Mouse (Mus musculus) hindbrain, postnatal 0 days (tissue): ENCODE data around the gene Map3k9. TPM values are rescaled to one million over a fixed set of nuclear protein-coding genes. Genes with fewer than 3 reads are reported as not detected.
A peak's percentile ranks its signal among the peaks of the same experiment; 100 is the strongest.

Experiments used
- ATAC-seq: fragments of 200-750 bp; cut with Nextera tagmentation; 2 replicates; pipeline ENCODE4 v1.8.0; 2017; ENCODE audit warnings: mild to moderate bottlenecking, moderate TSS enrichment, moderate library complexity
- DNase-seq: peaks from one replicate; pipeline ENCODE4 v3.0.0-alpha.2; 2015; ENCODE audit warnings: low spot score
- H3K27ac ChIP-seq: fragments of 300-500 bp; sonication (generic); 2 replicates; pipeline ENCODE4 v1.5.1; 2014; ENCODE audit warnings: mild to moderate bottlenecking
- H3K27me3 ChIP-seq: fragments of 300-500 bp; sonication (generic); 2 replicates; pipeline ENCODE4 v1.6.1; 2014; ENCODE audit warnings: low read length, mixed read lengths; ENCODE audit not compliant: insufficient read depth
- H3K36me3 ChIP-seq: fragments of 300-500 bp; sonication (generic); 2 replicates; pipeline ENCODE4 v1.6.1; 2014; ENCODE audit warnings: low read length, mixed read lengths; ENCODE audit not compliant: insufficient read depth
- H3K4me1 ChIP-seq: fragments of 300-500 bp; sonication (generic); 2 replicates; pipeline ENCODE4 v1.6.1; 2014; ENCODE audit warnings: antibody characterized with exemption, low read length, mixed read lengths; ENCODE audit not compliant: insufficient read depth
- H3K4me2 ChIP-seq: fragments of 300-500 bp; sonication (generic); 2 replicates; pipeline ENCODE4 v1.6.1; 2014; ENCODE audit warnings: low read depth, mild to moderate bottlenecking, low read length, moderate library complexity, mixed read lengths
- H3K4me3 ChIP-seq: fragments of 300-500 bp; sonication (generic); 2 replicates; pipeline ENCODE4 v1.5.1; 2014; ENCODE audit warnings: low read length
- H3K9ac ChIP-seq: fragments of 300-500 bp; sonication (generic); replicated peaks from 2 replicates; pipeline ENCODE4 v1.6.1; 2014; ENCODE audit warnings: mild to moderate bottlenecking, low read length, moderate library complexity, mixed read lengths
- H3K9me3 ChIP-seq: fragments of 300-500 bp; sonication (generic); 2 replicates; pipeline ENCODE4 v1.6.1; 2016; ENCODE audit warnings: low read length, mixed read lengths
- CTCF ChIP-seq: IDR thresholded peaks from 2 replicates; pipeline ENCODE4 v1.5.1; 2016; ENCODE audit warnings: antibody characterized with exemption, control low read depth, low read depth
- WGBS: fragments of 180-500 bp; shearing (Covaris S2); extraction: QIAGEN DNeasy Blood & Tissue Kit; methylation state at CpG from one replicate; pipeline ENCODE4 v1.1.7; 2014; 5-methylcytosine and 5-hydroxymethylcytosine counted together
- polyA plus RNA-seq: library from polyadenylated mRNA; unstranded; fragments of >200 nt; fragmentation: Nextera tagmentation; extraction: Ambion mirVana; gene quantifications from 2 replicates; pipeline ENCODE4 v1.2.1, GENCODE M21; 2015
- total RNA-seq: library from RNA; depleted of rRNA; stranded (reverse); fragments of >200 nt; gene quantifications from 2 replicates; pipeline ENCODE4 v1.2.3, GENCODE M21; 2014

Gene Map3k9
- total and polyA plus RNA-seq, 2 experiments from 2014 or later = 8.4 to 60.1 TPM

DNA sequence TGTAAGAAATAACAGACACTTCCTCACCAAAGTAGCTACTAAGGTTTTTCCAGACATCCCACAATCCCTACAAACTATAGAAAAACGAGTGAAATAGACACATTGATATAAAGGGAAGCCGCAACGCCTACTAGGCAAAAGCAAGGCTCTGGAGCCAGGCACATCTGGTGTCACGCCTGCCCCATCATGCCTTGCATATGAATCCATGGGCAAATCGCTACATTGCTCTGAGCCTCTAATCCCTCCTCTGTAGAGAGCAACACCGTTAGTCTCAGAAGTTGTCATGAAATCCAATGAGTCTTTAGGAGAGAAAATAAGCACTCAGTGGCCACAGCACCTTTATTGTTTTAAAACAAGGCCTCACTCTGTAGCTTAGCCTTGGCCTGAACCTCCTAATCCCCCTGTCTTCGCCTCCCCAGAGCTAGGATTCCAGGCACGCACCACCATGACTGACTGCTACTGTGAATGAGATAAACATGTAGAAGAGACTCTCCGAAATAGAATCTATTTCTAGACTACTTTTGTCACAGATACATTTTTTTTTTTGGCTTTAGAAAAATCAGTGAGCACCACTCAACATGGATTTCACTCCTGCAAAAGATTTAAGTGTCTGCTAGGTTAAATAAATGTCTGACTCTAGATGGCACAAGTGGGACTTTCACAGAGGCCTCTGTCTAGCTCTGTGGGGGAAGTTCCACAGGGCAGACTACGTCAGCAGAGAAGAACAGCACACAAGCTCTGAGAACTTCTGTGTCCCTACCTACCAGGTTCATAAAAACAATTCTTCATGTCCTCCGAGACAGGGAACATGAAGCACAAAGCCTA lies 45.5 kb downstream of the Map3k9 start:
- Histone ChIP-seq H3K4me2 (no peak overlapping the region), H3K36me3 (peaks cover 10% of the 10 kb centered on the region), H3K9ac (no peak overlapping the region), H3K27me3 (no peaks in the 10 kb centered on the region), H3K27ac (no peak overlapping the region), H3K9me3 (no peaks in the 10 kb centered on the region), H3K4me3 (no peak overlapping the region), H3K4me1 (no peaks in the 10 kb centered on the region)
- TF ChIP-seq CTCF = no peak
- WGBS = 82% methylated on average over 11 of the region's 11 CpGs
- DNase-seq = no peak
- no peak for ATAC-seq

DNA sequence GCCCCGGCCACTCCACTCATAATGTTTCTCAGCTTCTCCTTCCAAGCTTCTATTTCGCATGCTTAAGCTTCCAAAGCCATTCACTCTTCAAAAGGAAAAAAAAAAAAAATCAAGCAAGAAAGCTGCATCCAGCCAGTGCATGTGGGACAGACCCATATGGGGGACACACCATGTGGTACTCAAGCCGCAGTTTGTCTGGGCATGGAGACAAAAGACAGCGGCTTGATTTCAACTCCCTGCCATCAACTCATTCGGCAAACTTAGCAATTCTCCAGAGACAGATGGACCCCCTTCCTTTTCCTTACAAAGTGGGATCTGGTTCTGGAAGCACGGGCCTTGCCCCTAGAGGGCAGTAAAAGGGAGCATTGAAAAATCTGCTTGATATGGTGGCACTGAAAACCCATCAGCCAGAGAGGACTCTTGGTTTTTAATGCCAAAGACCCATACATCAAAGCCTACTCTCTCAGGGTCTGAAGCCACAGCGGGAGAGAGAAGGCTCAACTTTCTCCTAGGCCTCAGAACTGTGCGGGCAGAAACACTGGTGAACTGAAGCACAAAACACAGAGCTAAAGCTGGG lies 54.6 kb downstream of the Map3k9 start:
- Histone ChIP-seq H3K4me1 (no peaks in the 10 kb centered on the region), H3K36me3 (peaks cover 20% of the 10 kb centered on the region), H3K27ac (no peak overlapping the region), H3K4me2 (no peak overlapping the region), H3K4me3 (no peak overlapping the region), H3K9me3 (no peaks in the 10 kb centered on the region), H3K27me3 (no peaks in the 10 kb centered on the region), H3K9ac (no peak overlapping the region)
- DNase-seq = peak; percentile 33
- 53% methylated on average over 8 of the region's 8 CpGs for WGBS
- ATAC-seq = no peak
- TF ChIP-seq CTCF = peak; percentile 48

DNA sequence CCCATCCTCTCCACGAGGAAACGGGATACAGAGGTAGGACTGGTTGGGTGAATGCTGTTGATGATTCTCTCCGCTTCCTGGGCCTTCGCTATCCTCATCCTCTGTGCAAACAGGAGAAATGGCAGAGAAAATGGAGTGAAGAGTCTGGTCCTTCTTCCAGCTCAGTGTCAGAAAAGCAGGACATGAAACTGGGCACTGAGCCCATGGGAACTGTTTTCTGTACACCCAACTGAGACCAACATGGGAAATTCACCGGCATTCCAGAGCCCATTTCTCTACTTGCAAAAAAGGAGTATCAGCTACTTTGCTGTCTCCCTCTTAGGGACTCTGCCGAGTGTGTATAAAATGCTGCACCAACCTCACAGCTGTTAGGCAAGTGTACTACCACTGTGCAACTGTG lies 56.2 kb downstream of the Map3k9 start:
- Histone ChIP-seq H3K9me3 (no peaks in the 10 kb centered on the region), H3K36me3 (peaks cover 20% of the 10 kb centered on the region), H3K4me2 (no peak overlapping the region), H3K9ac (no peak overlapping the region), H3K4me1 (no peaks in the 10 kb centered on the region), H3K27ac (no peak overlapping the region), H3K27me3 (no peaks in the 10 kb centered on the region), H3K4me3 (no peak overlapping the region)
- 77% methylated on average over 6 of the region's 6 CpGs for WGBS
- DNase-seq (no peak), ATAC-seq (no peak)
- no peak for TF ChIP-seq CTCF

DNA sequence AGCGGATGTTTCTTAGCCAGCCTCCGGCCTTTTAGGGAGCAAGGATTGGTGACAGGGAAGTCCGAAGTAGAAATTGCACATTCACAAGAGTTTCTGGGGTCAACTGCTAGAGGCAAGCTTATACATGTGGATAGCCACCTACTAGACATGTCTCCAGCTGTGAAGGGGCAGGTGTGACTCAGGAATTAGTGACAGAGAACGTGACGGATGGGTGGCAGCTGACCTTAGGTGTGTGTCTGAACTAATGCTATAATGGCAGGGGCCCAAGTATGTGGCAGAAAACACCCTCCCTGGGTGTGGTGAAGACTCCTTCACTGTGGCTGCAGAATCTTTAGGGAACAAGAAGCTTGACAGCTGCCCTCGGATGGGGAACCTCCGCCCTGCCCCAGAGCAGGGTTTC lies 57.6 kb downstream of the Map3k9 start:
- H3K36me3 ChIP-seq = peaks cover 13% of the 10 kb centered on the region

DNA sequence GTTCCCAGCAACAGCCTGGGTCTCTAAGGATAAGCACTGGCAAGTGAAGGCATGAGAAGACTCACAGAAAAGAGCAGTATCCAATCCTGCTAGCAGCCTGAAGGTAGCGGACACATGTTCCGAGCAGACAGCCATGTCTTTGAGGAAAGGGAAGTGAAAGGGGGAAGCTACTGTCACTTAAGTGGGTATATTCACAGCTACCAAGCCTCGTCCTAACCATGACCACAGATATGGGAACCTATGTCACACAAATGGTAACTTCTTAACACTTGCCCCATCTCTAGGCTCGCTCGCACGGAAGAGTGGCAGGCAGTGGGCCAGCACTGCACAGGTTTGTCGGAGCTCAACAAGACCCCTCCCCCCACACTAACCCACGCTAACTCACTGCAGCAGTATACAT lies 61.3 kb downstream of the Map3k9 start:
- ATAC-seq = no peak
- 88% methylated on average over 8 of the region's 8 CpGs for WGBS
- no peaks in the 10 kb centered on the region for H3K27me3 ChIP-seq

More for the DNA sequence above, 57.6 kb downstream of the Map3k9 start:
- Histone ChIP-seq H3K4me1 (no peaks in the 10 kb centered on the region), H3K27me3 (no peaks in the 10 kb centered on the region), H3K4me3 (no peak overlapping the region), H3K4me2 (no peak overlapping the region), H3K9me3 (no peaks in the 10 kb centered on the region), H3K9ac (no peak overlapping the region), H3K27ac (no peak overlapping the region)
- no peak for DNase-seq
- TF ChIP-seq CTCF = no peak
- ATAC-seq = no peak
- 81% methylated on average over 7 of the region's 7 CpGs for WGBS

DNA sequence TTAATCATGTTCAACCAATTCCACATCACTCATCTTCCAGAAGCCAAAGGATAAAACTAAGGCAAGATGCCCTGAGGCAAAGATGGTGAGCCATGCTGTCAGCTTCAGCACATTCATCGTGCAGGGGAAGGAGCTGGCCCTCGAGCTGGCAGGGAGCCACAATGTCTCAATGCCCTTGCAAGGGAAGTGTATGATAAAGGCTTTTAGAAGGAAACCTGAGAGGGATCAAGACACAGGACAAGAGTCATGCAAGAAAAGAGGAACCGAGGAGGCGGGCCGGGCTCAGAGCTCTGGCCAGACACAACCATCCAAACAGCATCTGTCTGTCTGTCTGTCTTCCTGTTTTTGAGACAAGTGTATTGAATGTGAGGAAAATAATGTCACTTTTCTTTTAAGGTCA lies 61.8 kb downstream of the Map3k9 start:
- DNase-seq (peak; percentile 11), ATAC-seq (no peak)
- Histone ChIP-seq H3K4me1 (no peaks in the 10 kb centered on the region), H3K27ac (no peak overlapping the region), H3K36me3 (peaks cover 5% of the 10 kb centered on the region; the same call in 1 of the 2 replicates), H3K9ac (no peak overlapping the region), H3K9me3 (no peaks in the 10 kb centered on the region), H3K4me2 (no peak overlapping the region), H3K27me3 (no peaks in the 10 kb centered on the region), H3K4me3 (no peak overlapping the region)
- TF ChIP-seq CTCF = no peak
- 75% methylated on average over 5 of the region's 5 CpGs for WGBS

More for the DNA sequence above, 61.3 kb downstream of the Map3k9 start:
- H3K36me3 ChIP-seq = peaks cover 10% of the 10 kb centered on the region
- TF ChIP-seq CTCF = no peak
- H3K4me2 ChIP-seq = no peak overlapping the region
- H3K4me3 ChIP-seq = no peak overlapping the region
- no peak for DNase-seq
- no peaks in the 10 kb centered on the region for H3K9me3 ChIP-seq
- no peak overlapping the region for H3K27ac ChIP-seq
- H3K9ac ChIP-seq = no peak overlapping the region
- no peaks in the 10 kb centered on the region for H3K4me1 ChIP-seq

DNA sequence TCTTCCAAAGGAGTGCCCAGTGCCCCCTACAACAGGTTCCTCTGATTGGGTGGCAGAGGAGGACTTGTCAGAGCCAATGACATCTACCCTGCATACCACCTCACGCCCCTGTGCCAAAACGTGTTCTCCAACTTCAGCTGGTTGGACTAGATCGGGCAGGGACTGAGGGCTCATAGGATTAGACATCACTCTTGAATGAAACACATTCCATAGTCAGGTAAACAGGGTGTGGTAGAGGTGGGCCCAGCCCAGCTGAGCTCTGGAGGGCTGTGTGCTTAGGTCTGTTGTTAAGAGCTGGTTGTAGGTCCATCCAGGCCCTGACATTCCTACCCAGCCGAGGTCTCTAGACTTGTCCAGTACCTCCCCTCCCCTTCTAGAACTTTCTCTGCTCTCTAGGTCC lies 68.4 kb downstream of the Map3k9 start:
- ATAC-seq (no peak), DNase-seq (no peak)
- Histone ChIP-seq H3K4me3 (no peak overlapping the region), H3K27me3 (no peaks in the 10 kb centered on the region), H3K4me2 (no peak overlapping the region), H3K4me1 (no peaks in the 10 kb centered on the region), H3K36me3 (no peaks in the 10 kb centered on the region), H3K9me3 (0 out of 2 replicates have a peak, but pooled peaks cover 7% of the 10 kb centered on the region), H3K27ac (no peak overlapping the region), H3K9ac (no peak overlapping the region)
- WGBS = 90% methylated on average over 4 of the region's 4 CpGs
- no peak for TF ChIP-seq CTCF
